Mouse (Mus musculus): ENCODE results near the gene Hist1h2an. TPM values are rescaled to one million over a fixed set of nuclear protein-coding genes. Genes with fewer than 3 reads are reported as not detected.
"Not testable (repeated sequence)": the region's sequence is repeated elsewhere in the genome, so short reads cannot be mapped to it uniquely, and the experiment has no call there.

The Hist1h2an gene
- polyA plus RNA-seq, 1 experiment from 2014 or later = 13.9 TPM

GRCm38 (mm10) chr13:21750159-21751017 is 36.6 kb downstream of the Hist1h2an start, which contains the start of gene Hist1h4k:
Gene Hist1h4k, minus strand, starts transcription at chr13:21750505.
- not testable (repeated sequence) for H3K36me3 ChIP-seq (replicated peaks); H3K27me3 ChIP-seq; H3K9me3 ChIP-seq
- under 1% methylated on average over 47 of the region's 56 CpGs for WGBS
- ATAC-seq (ENCODE audit: low FRiP score) = peak; percentile 87
- Histone ChIP-seq H3K4me1 (peaks cover 38% of the 10 kb centered on the region), H3K4me3 (replicated peaks) (peak within 1 kb of the TSS; percentile 57), H3K4me2 (peak within 1 kb of the TSS; percentile 85), H3K27ac (peak within 1 kb of the TSS; percentile 97), H3K9ac (peak within 1 kb of the TSS; percentile 75)

- peak overlapping the region; percentile 75 for H3K9ac ChIP-seq
- 4% methylated on average over 5 of the region's 5 CpGs for WGBS
- ATAC-seq (ENCODE audit: low FRiP score) = no peak
- H3K9me3 ChIP-seq = no peaks in the 10 kb centered on the region
- no peaks in the 10 kb centered on the region for H3K27me3 ChIP-seq
- H3K36me3 ChIP-seq (replicated peaks) = no peaks in the 10 kb centered on the region
- peak overlapping the region; percentile 85 for H3K4me2 ChIP-seq
- peak overlapping the region; percentile 57 for H3K4me3 ChIP-seq (replicated peaks)
- H3K27ac ChIP-seq = peak overlapping the region; percentile 97
- peaks cover 33% of the 10 kb centered on the region for H3K4me1 ChIP-seq
Observed at GRCm38 (mm10) chr13:21749387-21750158, 37.4 kb downstream of the Hist1h2an start.

GRCm38 (mm10) chr13:21745006-21745405 is 42.0 kb downstream of the Hist1h2an start:
- no peak for ATAC-seq (ENCODE audit: low FRiP score)
- 92% methylated on average over 1 of the region's 1 CpGs for WGBS
- H3K27ac ChIP-seq = no peak overlapping the region

More at GRCm38 (mm10) chr13:21745006-21745405, 42.0 kb downstream of the Hist1h2an start:
- H3K9me3 ChIP-seq = no peaks in the 10 kb centered on the region
- no peak overlapping the region for H3K9ac ChIP-seq
- H3K4me2 ChIP-seq = no peak overlapping the region
- no peaks in the 10 kb centered on the region for H3K36me3 ChIP-seq (replicated peaks)
- peaks cover 17% of the 10 kb centered on the region for H3K4me1 ChIP-seq
- no peak overlapping the region for H3K4me3 ChIP-seq (replicated peaks)
- H3K27me3 ChIP-seq = no peaks in the 10 kb centered on the region

Small RNA genes lying within 50 kb of the gene (microRNA-seq; reads per million reads assigned to microRNA genes)
- gene Gm19658 (not detected), gene Gm44346 (not detected), gene Gm44454 (not detected), gene Gm44466 (not detected)

Other genes starting within 250 kb of the Hist1h2an start
- gene Olfr1366, start 244.4 kb downstream of the Hist1h2an start, polyA plus RNA-seq (2016; fragmentation: Nextera tagmentation; extraction: Ambion mirVana) = 0.17 and 0.22 TPM in 2 replicates
- not detected in 2 replicates for gene Olfr1535, start 227.3 kb downstream of the Hist1h2an start, polyA plus RNA-seq (2016; fragmentation: Nextera tagmentation; extraction: Ambion mirVana)
- not detected in 2 replicates for gene Olfr1364, start 205.5 kb downstream of the Hist1h2an start, polyA plus RNA-seq (2016; fragmentation: Nextera tagmentation; extraction: Ambion mirVana)
- not detected in 2 replicates for gene Olfr1362, start 173.2 kb downstream of the Hist1h2an start, polyA plus RNA-seq (2016; fragmentation: Nextera tagmentation; extraction: Ambion mirVana)
- gene Olfr11, start 144.7 kb downstream of the Hist1h2an start, polyA plus RNA-seq (2016; fragmentation: Nextera tagmentation; extraction: Ambion mirVana) = not detected in 2 replicates
- not detected in 2 replicates for gene Olfr1361, start 123.8 kb downstream of the Hist1h2an start, polyA plus RNA-seq (2016; fragmentation: Nextera tagmentation; extraction: Ambion mirVana)
- not detected in 2 replicates for gene Olfr1360, start 109.8 kb downstream of the Hist1h2an start, polyA plus RNA-seq (2016; fragmentation: Nextera tagmentation; extraction: Ambion mirVana)
- not detected in 2 replicates for gene Olfr1359, start 89.1 kb downstream of the Hist1h2an start, polyA plus RNA-seq (2016; fragmentation: Nextera tagmentation; extraction: Ambion mirVana)
- gene Hist1h2bl, start 71.1 kb downstream of the Hist1h2an start, polyA plus RNA-seq (2016; fragmentation: Nextera tagmentation; extraction: Ambion mirVana) = 4.8 TPM in 1 of 2 replicates, not detected in the other
- 18.4 and 22.2 TPM in 2 replicates for gene Hist1h2ai, start 70.8 kb downstream of the Hist1h2an start, polyA plus RNA-seq (2016; fragmentation: Nextera tagmentation; extraction: Ambion mirVana)
- gene Hist1h3h, start 69.6 kb downstream of the Hist1h2an start, polyA plus RNA-seq (2016; fragmentation: Nextera tagmentation; extraction: Ambion mirVana) = 13.8 and 14.8 TPM in 2 replicates
- gene Hist1h2bm, start 65.2 kb downstream of the Hist1h2an start, polyA plus RNA-seq (2016; fragmentation: Nextera tagmentation; extraction: Ambion mirVana) = 5.8 and 5.9 TPM in 2 replicates
- 0.74 and 0.86 TPM in 2 replicates for gene Hist1h4j, start 52.2 kb downstream of the Hist1h2an start, polyA plus RNA-seq (2016; fragmentation: Nextera tagmentation; extraction: Ambion mirVana)
- 2.4 and 4.5 TPM in 2 replicates for gene Hist1h4k, start 36.7 kb downstream of the Hist1h2an start, polyA plus RNA-seq (2016; fragmentation: Nextera tagmentation; extraction: Ambion mirVana)
- 34.1 and 37.7 TPM in 2 replicates for gene Hist1h2ak, start 33.4 kb downstream of the Hist1h2an start, polyA plus RNA-seq (2016; fragmentation: Nextera tagmentation; extraction: Ambion mirVana)
- gene Hist1h2bn, start 33.1 kb downstream of the Hist1h2an start, polyA plus RNA-seq (2016; fragmentation: Nextera tagmentation; extraction: Ambion mirVana) = 4.9 and 5.2 TPM in 2 replicates
- gene Hist1h1b, start 6.6 kb downstream of the Hist1h2an start, polyA plus RNA-seq (2016; fragmentation: Nextera tagmentation; extraction: Ambion mirVana) = 44.0 and 46.6 TPM in 2 replicates
- gene Hist1h3i, start 3.8 kb downstream of the Hist1h2an start, polyA plus RNA-seq (2016; fragmentation: Nextera tagmentation; extraction: Ambion mirVana) = 166 and 188 TPM in 2 replicates
- gene Hist1h2bp, start 243 bp upstream of the Hist1h2an start, polyA plus RNA-seq (2016; fragmentation: Nextera tagmentation; extraction: Ambion mirVana) = 3.0 and 5.2 TPM in 2 replicates
- 23.9 and 32.5 TPM in 2 replicates for gene Hist1h2bq, start 23.0 kb upstream of the Hist1h2an start, polyA plus RNA-seq (2016; fragmentation: Nextera tagmentation; extraction: Ambion mirVana)
- not detected in 2 replicates for gene Hist1h2ao, start 23.2 kb upstream of the Hist1h2an start, polyA plus RNA-seq (2016; fragmentation: Nextera tagmentation; extraction: Ambion mirVana)
- gene Hist1h4m, start 24.5 kb upstream of the Hist1h2an start, polyA plus RNA-seq (2016; fragmentation: Nextera tagmentation; extraction: Ambion mirVana) = not detected in 2 replicates
- 12.5 and 13.8 TPM in 2 replicates for gene Hist1h4n, start 45.0 kb upstream of the Hist1h2an start, polyA plus RNA-seq (2016; fragmentation: Nextera tagmentation; extraction: Ambion mirVana)
- 6,142 and 6,230 TPM in 2 replicates for gene Hist1h2ap, start 46.3 kb upstream of the Hist1h2an start, polyA plus RNA-seq (2016; fragmentation: Nextera tagmentation; extraction: Ambion mirVana)
- gene Hist1h2br, start 46.5 kb upstream of the Hist1h2an start, polyA plus RNA-seq (2016; fragmentation: Nextera tagmentation; extraction: Ambion mirVana) = 24.5 and 30.9 TPM in 2 replicates
- 24.5 and 26.7 TPM in 2 replicates for gene Zfp184, start 157.9 kb upstream of the Hist1h2an start, polyA plus RNA-seq (2016; fragmentation: Nextera tagmentation; extraction: Ambion mirVana)
- gene Pom121l2, start 194.0 kb upstream of the Hist1h2an start, polyA plus RNA-seq (2016; fragmentation: Nextera tagmentation; extraction: Ambion mirVana) = 0.13 TPM in 1 of 2 replicates, not detected in the other
- gene Prss16, start 222.5 kb upstream of the Hist1h2an start, polyA plus RNA-seq (2016; fragmentation: Nextera tagmentation; extraction: Ambion mirVana) = 0.28 TPM in 1 of 2 replicates, not detected in the other
- gene Hist1h2ah, start 248.3 kb upstream of the Hist1h2an start, polyA plus RNA-seq (2016; fragmentation: Nextera tagmentation; extraction: Ambion mirVana) = 7.0 and 22.0 TPM in 2 replicates
- gene Hist1h2bk, start 248.7 kb upstream of the Hist1h2an start, polyA plus RNA-seq (2016; fragmentation: Nextera tagmentation; extraction: Ambion mirVana) = 10.0 and 10.5 TPM in 2 replicates